Mouse (Mus musculus): ENCODE measurements at regions not wholly inside any gene's neighbourhood (a gene's known extent, or its start where the extent isn't known, plus 50 kb on each side); places are given as distances from the start of the nearest gene placed in this dataset.

DNA sequence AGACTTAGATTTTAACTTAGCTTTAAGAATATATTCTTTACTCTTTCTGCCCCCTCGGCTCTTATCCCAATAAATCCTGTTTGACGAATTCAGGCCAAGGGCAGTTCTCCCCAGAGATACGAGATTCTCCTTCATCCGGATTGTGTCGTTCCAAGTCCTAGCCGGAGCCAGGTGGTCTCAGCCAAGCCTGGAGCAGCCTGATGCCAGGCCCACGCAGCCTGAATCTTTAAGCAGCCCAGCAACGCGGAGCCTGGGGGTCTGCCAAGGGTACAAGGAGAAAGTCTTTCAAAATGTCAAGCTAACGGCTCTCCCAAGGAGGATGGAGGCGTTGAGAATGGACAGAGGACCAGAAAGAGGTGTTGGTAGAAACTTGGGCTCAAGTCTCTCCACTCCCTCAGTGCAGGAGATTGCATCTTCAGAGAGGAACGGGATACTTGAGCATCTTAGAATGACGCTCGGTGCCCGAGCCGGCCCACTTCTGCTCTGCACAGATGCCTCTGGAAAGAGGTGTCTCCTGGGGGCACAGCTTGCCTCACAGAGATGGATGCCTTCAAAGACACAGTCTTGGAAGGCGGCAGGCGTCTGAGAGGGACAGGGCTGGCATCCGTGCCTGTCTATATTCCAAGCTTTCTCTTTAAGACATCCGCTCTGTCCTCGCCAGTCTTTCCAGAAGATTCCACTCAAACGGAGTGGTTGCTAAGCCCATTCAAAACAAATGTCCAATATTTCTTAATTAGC lies 145.2 kb upstream of the Ubl3 start:
- TF ChIP-seq CTCF (IDR thresholded peaks at IDR 0.05; ENCODE audit: low read depth) = no peak
- TF ChIP-seq EP300 (IDR thresholded peaks at IDR 0.05; ENCODE audit: low read depth) = no peak

Data from liver, embryonic 14.5 days (tissue).